Mouse (Mus musculus) brain, embryonic 14.5 days (tissue): ENCODE results near the gene Nbl1.

Experiments
- CTCF ChIP-seq: fragments of 200-500 bp; IDR thresholded peaks from 2 replicates; pipeline ENCODE4 v1.5.1; 2012; ENCODE audit warnings: inconsistent platforms, mild to moderate bottlenecking, moderate library complexity, borderline replicate concordance; ENCODE audit not compliant: insufficient read depth, insufficient read length; ENCODE audit errors: extremely low read depth
- POLR2A ChIP-seq: fragments of 200-500 bp; IDR thresholded peaks from 2 replicates; pipeline ENCODE4 v1.6.1; 2012; ENCODE audit warnings: mild to moderate bottlenecking, inconsistent platforms, borderline replicate concordance; ENCODE audit not compliant: poor library complexity, insufficient read depth, insufficient read length, severe bottlenecking; ENCODE audit errors: extremely low read depth

DNA sequence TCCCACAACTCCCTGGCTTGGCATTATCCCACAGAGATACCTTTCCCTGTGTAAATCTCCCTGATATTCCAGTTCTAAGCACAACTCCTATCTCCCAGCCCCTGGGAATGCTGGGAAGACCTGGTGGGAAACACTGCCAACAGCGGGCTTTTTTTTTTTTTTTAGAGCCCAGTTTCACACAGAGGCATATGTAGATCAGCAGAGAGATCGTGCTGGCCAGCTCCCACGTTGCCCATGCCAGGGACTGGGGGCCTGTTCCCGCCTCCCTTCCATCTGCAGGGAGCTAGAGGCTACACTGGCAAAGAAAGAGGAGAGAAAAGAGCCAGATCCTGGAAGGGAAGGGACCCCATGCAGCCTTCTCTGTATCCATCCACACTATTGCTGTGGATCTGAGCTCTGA is 24.5 kb downstream of the Nbl1 start:
- no peak for TF ChIP-seq CTCF
- TF ChIP-seq POLR2A = no peak
